Mouse (Mus musculus): ENCODE data around the gene Aars2. TPM values are rescaled to one million over a fixed set of nuclear protein-coding genes. Genes with fewer than 3 reads are reported as not detected.

The Aars2 gene
- total and polyA plus RNA-seq, 3 experiments, result 14.4 to 63.5 (median 25.6) TPM

DNA sequence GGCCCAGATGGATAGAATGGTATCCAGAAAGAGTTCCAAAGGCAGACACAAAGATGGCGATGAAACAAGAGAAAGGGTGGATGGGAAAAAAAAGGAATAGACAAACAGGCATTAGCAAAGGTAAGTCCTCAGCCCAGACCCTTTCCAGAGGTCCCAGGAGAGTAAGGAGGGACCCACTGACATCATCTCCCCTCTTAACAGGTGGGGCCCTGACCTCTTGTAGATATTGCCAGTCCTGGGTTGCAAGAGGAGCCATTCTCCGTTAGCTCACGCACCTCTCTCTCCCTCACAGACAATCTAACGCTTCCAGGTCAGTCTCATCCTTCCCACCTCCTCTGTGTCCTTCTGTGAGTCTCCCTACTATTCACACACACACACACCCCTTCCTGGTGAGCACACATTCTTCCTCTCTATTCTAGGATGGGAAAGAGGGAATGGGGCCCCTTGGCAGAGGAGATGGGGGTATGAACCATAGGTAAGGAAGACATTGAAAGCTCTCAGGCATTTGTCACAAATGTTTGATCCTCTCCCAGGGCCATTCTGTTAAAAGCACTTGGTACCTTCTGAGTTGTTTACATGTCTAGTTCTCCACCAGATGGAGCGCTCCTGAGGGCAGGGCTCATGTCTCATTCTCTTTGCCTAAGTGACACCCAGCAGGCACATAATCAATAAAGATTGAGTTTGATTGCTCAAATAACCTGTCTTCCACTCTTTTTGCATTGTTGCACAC lies 41.0 kb downstream of the Aars2 start:
- H3K79me2 ChIP-seq (ENCODE audit: control insufficient read depth, insufficient read depth, low read length, poor library complexity), result no peaks in the 10 kb centered on the region
- no peak for TF ChIP-seq POLR2A (IDR thresholded peaks at IDR 0.05; ENCODE audit: control insufficient read depth in 1 of 2, insufficient read depth in 1 of 2, low read depth in 1 of 2, low read length in 2 of 2, poor library complexity in 1 of 2)
- no peak for TF ChIP-seq MAFK (IDR thresholded peaks at IDR 0.05; ENCODE audit: borderline replicate concordance, low read depth, low read length)
- no peak for TF ChIP-seq KAT2A (conservative IDR thresholded peaks at IDR 0.05; ENCODE audit: low read depth, low read length)
- TF ChIP-seq ETS1 (IDR thresholded peaks at IDR 0.05; ENCODE audit: low read depth, low read length), result no peak
- TF ChIP-seq CTCF (IDR thresholded peaks at IDR 0.05 in 2 of 3, conservative IDR thresholded peaks at IDR 0.05 in 1 of 3; ENCODE audit: control insufficient read depth in 1 of 3, insufficient read depth in 1 of 3, low read depth in 2 of 3, low read length in 3 of 3, poor library complexity in 1 of 3, severe bottlenecking in 1 of 3), result peak in 1 of 3 experiments; percentile 13; a peak in 2 of 6 replicates
- peak; percentile 13; the same call in 1 of the 2 replicates for TF ChIP-seq SMC3 (IDR thresholded peaks at IDR 0.05; ENCODE audit: low read depth, low read length)
- no peak for TF ChIP-seq TAL1 (IDR thresholded peaks at IDR 0.05; ENCODE audit: low read length)
- TF ChIP-seq EP300 (IDR thresholded peaks at IDR 0.05; ENCODE audit: low read depth in 1 of 2, low read length in 2 of 2), result no peak
- no peak overlapping the region for H3K27ac ChIP-seq (ENCODE audit: control insufficient read depth, low read depth, low read length)
- H3K27me3 ChIP-seq (ENCODE audit: control insufficient read depth in 1 of 2, insufficient read depth in 2 of 2, low read length in 2 of 2), result peaks cover 2% of the 10 kb centered on the region in 2 experiments; a peak in 3 of 4 replicates
- no peaks in the 10 kb centered on the region for H3K36me3 ChIP-seq (ENCODE audit: control insufficient read depth in 1 of 2, insufficient read depth in 2 of 2, low read length in 2 of 2)
- no peak overlapping the region for H3K9ac ChIP-seq (ENCODE audit: control insufficient read depth, low read depth, low read length, poor library complexity, severe bottlenecking)
- H3K9me3 ChIP-seq (replicated peaks; ENCODE audit: insufficient read depth, low read length), result no peaks in the 10 kb centered on the region
- peaks cover 0 to 11% of the 10 kb centered on the region in 2 experiments; a peak in 1 of 4 replicates for H3K4me1 ChIP-seq (ENCODE audit: control insufficient read depth in 1 of 2, insufficient read depth in 2 of 2, low read length in 2 of 2)
- DNase-seq (ENCODE audit: low read depth, low spot score), result no peak
- no peak overlapping the region for H3K4me3 ChIP-seq (ENCODE audit: control insufficient read depth in 1 of 2, insufficient read depth in 1 of 2, low read depth in 2 of 2, low read length in 2 of 2)

- no peaks in the 10 kb centered on the region for H3K79me2 ChIP-seq (ENCODE audit: control insufficient read depth, insufficient read depth, low read length, poor library complexity)
- DNase-seq (ENCODE audit: low read depth, low spot score), result peak; percentile 64
- H3K4me3 ChIP-seq (ENCODE audit: control insufficient read depth in 1 of 2, insufficient read depth in 1 of 2, low read depth in 2 of 2, low read length in 2 of 2), result peak overlapping the region; percentile 30 to 78; a peak in 3 of 4 replicates
- peaks cover 0 to 2% of the 10 kb centered on the region in 2 experiments; a peak in 3 of 4 replicates for H3K27me3 ChIP-seq (ENCODE audit: control insufficient read depth in 1 of 2, insufficient read depth in 2 of 2, low read length in 2 of 2)
- TF ChIP-seq CHD1 (IDR thresholded peaks at IDR 0.05; ENCODE audit: low read depth, low read length), result no peak
- no peak for TF ChIP-seq NRF1 (IDR thresholded peaks at IDR 0.05; ENCODE audit: insufficient read depth, low read depth, low read length, poor library complexity, severe bottlenecking)
- TF ChIP-seq CHD2 (IDR thresholded peaks at IDR 0.05; ENCODE audit: low read length), result no peak
- TF ChIP-seq MEF2A (IDR thresholded peaks at IDR 0.05; ENCODE audit: extremely low read depth, insufficient replicate concordance, low read depth, low read length, poor library complexity, severe bottlenecking), result no peak
- TF ChIP-seq MAZ (IDR thresholded peaks at IDR 0.05; ENCODE audit: low read depth, low read length), result no peak; the same call in 1 of the 2 replicates
- peak; percentile 4 for TF ChIP-seq RAD21 (IDR thresholded peaks at IDR 0.05; ENCODE audit: low read depth, low read length)
- TF ChIP-seq ZC3H11A (IDR thresholded peaks at IDR 0.05; ENCODE audit: low read depth, low read length), result 0 out of 2 replicates have a peak, but pooled peaks have one; percentile 9
- TF ChIP-seq KAT2A (conservative IDR thresholded peaks at IDR 0.05; ENCODE audit: low read depth, low read length), result no peak
- no peak for TF ChIP-seq ZKSCAN1 (IDR thresholded peaks at IDR 0.05; ENCODE audit: low read depth, low read length)
- TF ChIP-seq CTCF (IDR thresholded peaks at IDR 0.05 in 2 of 3, conservative IDR thresholded peaks at IDR 0.05 in 1 of 3; ENCODE audit: control insufficient read depth in 1 of 3, insufficient read depth in 1 of 3, low read depth in 2 of 3, low read length in 3 of 3, poor library complexity in 1 of 3, severe bottlenecking in 1 of 3), result peak; percentile 47 to 55 (median 54)
- TF ChIP-seq MAX (IDR thresholded peaks at IDR 0.05; ENCODE audit: low read length), result no peak
- no peak for TF ChIP-seq NELFE (IDR thresholded peaks at IDR 0.05; ENCODE audit: low read depth, low read length)
- TF ChIP-seq HCFC1 (IDR thresholded peaks at IDR 0.05; ENCODE audit: low read depth, low read length), result no peak
- no peak; the same call in none of the 2 replicates for TF ChIP-seq SMC3 (IDR thresholded peaks at IDR 0.05; ENCODE audit: low read depth, low read length)
- no peaks in the 10 kb centered on the region for H3K9me3 ChIP-seq (replicated peaks; ENCODE audit: insufficient read depth, low read length)
- peaks cover 0 to 11% of the 10 kb centered on the region in 2 experiments; a peak in 1 of 4 replicates for H3K4me1 ChIP-seq (ENCODE audit: control insufficient read depth in 1 of 2, insufficient read depth in 2 of 2, low read length in 2 of 2)
- H3K9ac ChIP-seq (ENCODE audit: control insufficient read depth, low read depth, low read length, poor library complexity, severe bottlenecking), result peak overlapping the region; percentile 49
- no peak overlapping the region for H3K27ac ChIP-seq (ENCODE audit: control insufficient read depth, low read depth, low read length)
- H3K36me3 ChIP-seq (ENCODE audit: control insufficient read depth in 1 of 2, insufficient read depth in 2 of 2, low read length in 2 of 2), result no peaks in the 10 kb centered on the region
These were observed 42.2 kb downstream of the Aars2 start for GRCm38 (mm10) chr17:45548541-45549512.
